Mouse (Mus musculus): ENCODE measurements at regions not wholly inside any gene's neighbourhood (a gene's known extent, or its start where the extent isn't known, plus 50 kb on each side); places are given as distances from the start of the nearest gene placed in this dataset.

GRCm38 (mm10) chr5:119389384-119389783, 281.1 kb upstream of the Tbx3 start:
- TF ChIP-seq CTCF (IDR thresholded peaks at IDR 0.05; ENCODE audit: low read depth) (no peak), EP300 (IDR thresholded peaks at IDR 0.05; ENCODE audit: low read depth) (no peak)
